Mouse (Mus musculus): ENCODE measurements around the gene Chaf1b.

The Chaf1b gene

GRCm38 (mm10) chr16:93883423-93884085 is at the start of gene Chaf1b:
Gene Chaf1b (plus strand): TSS chr16:93883901.
- peak; percentile 98 for DNase-seq (ENCODE audit: low read depth)

- DNase-seq (ENCODE audit: low read depth): no peak
Observed at GRCm38 (mm10) chr16:93834076-93834475, 49.6 kb upstream of the Chaf1b start.

- DNase-seq (ENCODE audit: low read depth): peak; percentile 41
Observed at GRCm38 (mm10) chr16:93839049-93839448, 44.7 kb upstream of the Chaf1b start.

GRCm38 (mm10) chr16:93850527-93850926 is 33.2 kb upstream of the Chaf1b start:
- no peak for DNase-seq (ENCODE audit: low read depth)

- no peak for DNase-seq (ENCODE audit: low read depth)
Observed at GRCm38 (mm10) chr16:93859967-93860366, 23.7 kb upstream of the Chaf1b start.

- DNase-seq (ENCODE audit: low read depth): no peak
Observed at GRCm38 (mm10) chr16:93860686-93861085, 23.0 kb upstream of the Chaf1b start.

- DNase-seq (ENCODE audit: low read depth): no peak
Observed at GRCm38 (mm10) chr16:93874841-93875240, 8.9 kb upstream of the Chaf1b start.

- DNase-seq (ENCODE audit: low read depth): no peak
Observed at GRCm38 (mm10) chr16:93877612-93878380, 5.9 kb upstream of the Chaf1b start.

GRCm38 (mm10) chr16:93884086-93884721 is 503 bp downstream of the Chaf1b start:
- DNase-seq (ENCODE audit: low read depth): no peak

- no peak for DNase-seq (ENCODE audit: low read depth)
Observed at GRCm38 (mm10) chr16:93884722-93885113, 1.0 kb downstream of the Chaf1b start.

- no peak for DNase-seq (ENCODE audit: low read depth)
Observed at GRCm38 (mm10) chr16:93888481-93888880, 4.8 kb downstream of the Chaf1b start.

- no peak for DNase-seq (ENCODE audit: low read depth)
Observed at GRCm38 (mm10) chr16:93890948-93891604, 7.4 kb downstream of the Chaf1b start.

- DNase-seq (ENCODE audit: low read depth): no peak
Observed at GRCm38 (mm10) chr16:93893285-93893684, 9.6 kb downstream of the Chaf1b start.

- no peak for DNase-seq (ENCODE audit: low read depth)
Observed at GRCm38 (mm10) chr16:93903027-93903426, 19.3 kb downstream of the Chaf1b start.

GRCm38 (mm10) chr16:93906156-93907014 is 22.7 kb downstream of the Chaf1b start:
- DNase-seq (ENCODE audit: low read depth): peak; percentile 78

- peak; percentile 60 for DNase-seq (ENCODE audit: low read depth)
Observed at GRCm38 (mm10) chr16:93907761-93908160, 24.1 kb downstream of the Chaf1b start.

- peak; percentile 44 for DNase-seq (ENCODE audit: low read depth)
Observed at GRCm38 (mm10) chr16:93908196-93908595, 24.5 kb downstream of the Chaf1b start.

GRCm38 (mm10) chr16:93909936-93910335 is 26.2 kb downstream of the Chaf1b start:
- no peak for DNase-seq (ENCODE audit: low read depth)

GRCm38 (mm10) chr16:93910735-93911665 is 27.3 kb downstream of the Chaf1b start:
- no peak for DNase-seq (ENCODE audit: low read depth)

GRCm38 (mm10) chr16:93912158-93912557 is 28.5 kb downstream of the Chaf1b start:
- DNase-seq (ENCODE audit: low read depth): no peak

All from induced T-regulatory cell, adult 2 months (primary cell).